Mouse (Mus musculus): Measurements from ENCODE around the gene Vmn1r235. TPM values are rescaled to one million over a fixed set of nuclear protein-coding genes. Genes with fewer than 3 reads are reported as not detected.
"Not testable (repeated sequence)": the region's sequence is repeated elsewhere in the genome, so short reads cannot be mapped to it uniquely, and the experiment has no call there.

Gene Vmn1r235
- not detected in 2 replicates for total RNA-seq (2017)

- no peak for ATAC-seq (ENCODE audit: extremely low read depth, insufficient number of reproducible peaks, low FRiP score, poor library complexity, severe bottlenecking)
These were observed at the start of gene Vmn1r235 for GRCm38 (mm10) chr17:21256111-21256510. Gene Vmn1r235 (plus strand): TSS chr17:21256411.

DNA sequence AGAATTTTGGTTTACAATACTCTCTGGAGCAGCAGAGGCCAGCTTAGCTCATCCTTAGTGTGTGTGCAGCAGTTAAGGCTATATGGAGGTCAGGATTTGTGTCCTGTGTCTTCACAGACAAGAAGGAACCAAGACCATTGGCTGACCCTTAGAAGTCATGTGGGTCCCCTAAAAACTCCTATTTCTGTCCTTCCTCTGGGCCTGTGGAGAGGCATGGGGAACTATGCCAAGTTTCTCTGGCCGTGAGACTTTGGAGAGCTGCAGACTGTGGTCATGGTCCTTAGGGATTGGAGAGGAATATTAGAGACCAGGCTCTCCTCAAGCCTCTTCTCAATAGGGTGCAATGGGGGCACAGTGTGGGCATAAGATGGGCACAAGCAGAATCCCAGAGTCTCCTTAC is 45.1 kb upstream of the Vmn1r235 start:
- ATAC-seq (ENCODE audit: extremely low read depth, insufficient number of reproducible peaks, low FRiP score, poor library complexity, severe bottlenecking): not testable (repeated sequence)

GRCm38 (mm10) chr17:21225787-21226186 is 30.4 kb upstream of the Vmn1r235 start, which contains the start of gene Vmn1r234:
Gene Vmn1r234 (plus strand): TSS chr17:21226087.
- ATAC-seq (ENCODE audit: extremely low read depth, insufficient number of reproducible peaks, low FRiP score, poor library complexity, severe bottlenecking): no peak

DNA sequence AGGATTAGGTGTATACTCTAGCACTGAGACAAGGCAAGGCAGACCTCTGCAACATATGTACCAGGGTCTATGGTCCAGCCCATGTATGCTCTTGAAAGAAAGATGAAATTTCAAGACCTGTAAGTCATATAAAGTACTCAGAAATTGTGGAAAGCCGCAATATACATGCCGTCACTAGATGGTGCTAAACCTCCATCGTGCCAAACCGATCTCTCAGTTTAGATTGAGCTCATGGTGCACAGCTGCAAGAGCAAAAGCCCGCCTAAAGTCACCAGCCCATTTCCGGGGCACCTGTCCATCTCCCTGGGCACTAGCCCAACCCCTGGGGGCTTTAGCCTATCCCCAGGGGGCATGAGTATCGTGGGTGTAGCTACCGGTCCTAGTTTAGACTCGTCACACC is 24.6 kb upstream of the Vmn1r235 start:
- ATAC-seq (ENCODE audit: extremely low read depth, insufficient number of reproducible peaks, low FRiP score, poor library complexity, severe bottlenecking): peak; percentile 63

GRCm38 (mm10) chr17:21272103-21272502 is 15.9 kb downstream of the Vmn1r235 start:
- peak; percentile 58; the same call in 1 of the 2 replicates for ATAC-seq (ENCODE audit: extremely low read depth, insufficient number of reproducible peaks, low FRiP score, poor library complexity, severe bottlenecking)

DNA sequence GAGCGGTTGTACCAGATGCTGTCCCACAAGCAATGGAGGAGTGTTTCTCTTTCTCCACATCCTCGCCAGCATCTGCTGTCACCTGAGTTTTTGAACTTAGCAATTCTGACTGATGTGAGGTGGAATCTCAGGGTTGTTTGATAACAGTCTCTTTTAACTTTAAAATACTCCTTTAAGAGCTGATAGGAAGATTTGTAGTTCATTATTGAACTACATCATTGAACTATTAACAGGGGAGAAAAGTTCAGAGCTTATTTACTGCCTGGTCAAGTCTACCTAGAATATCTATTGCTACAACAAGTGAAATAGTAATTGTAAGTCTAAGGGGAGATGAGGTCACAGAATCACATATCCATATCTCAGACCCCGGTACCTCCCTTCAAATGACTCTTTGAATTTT is 26.4 kb downstream of the Vmn1r235 start, which contains the start of gene Vmn1r236:
Gene Vmn1r236 (plus strand): TSS at position 301 of the 400 bp plus-strand sequence.
- no peak for ATAC-seq (ENCODE audit: extremely low read depth, insufficient number of reproducible peaks, low FRiP score, poor library complexity, severe bottlenecking)

GRCm38 (mm10) chr17:21284395-21284794 is 28.2 kb downstream of the Vmn1r235 start:
- ATAC-seq (ENCODE audit: extremely low read depth, insufficient number of reproducible peaks, low FRiP score, poor library complexity, severe bottlenecking): no peak

GRCm38 (mm10) chr17:21289695-21290094 is 33.5 kb downstream of the Vmn1r235 start:
- ATAC-seq (ENCODE audit: extremely low read depth, insufficient number of reproducible peaks, low FRiP score, poor library complexity, severe bottlenecking): no peak

- no peak for ATAC-seq (ENCODE audit: extremely low read depth, insufficient number of reproducible peaks, low FRiP score, poor library complexity, severe bottlenecking)
These were observed 55.4 kb downstream of the Vmn1r235 start, which contains the start of gene Vmn1r237 for GRCm38 (mm10) chr17:21311565-21311964. Gene Vmn1r237 (plus strand): TSS chr17:21311865.

Other genes with a start within 250 kb of the Vmn1r235 start
- 19.4 and 19.8 TPM in 2 replicates for gene Zfp160, start 247.5 kb upstream of the Vmn1r235 start, total RNA-seq (2017)
- gene Vmn1r234, start 30.3 kb upstream of the Vmn1r235 start, total RNA-seq (2017): not detected in 2 replicates
- 0.12 and 0.37 TPM in 2 replicates for gene Vmn1r236, start 26.5 kb downstream of the Vmn1r235 start, total RNA-seq (2017)
- not detected in 2 replicates for gene Vmn1r237, start 55.5 kb downstream of the Vmn1r235 start, total RNA-seq (2017)
- 13.8 and 16.5 TPM in 2 replicates for gene Zfp677, start 127.3 kb downstream of the Vmn1r235 start, total RNA-seq (2017)
- gene Zfp54, start 166.8 kb downstream of the Vmn1r235 start, total RNA-seq (2017): 3.8 and 5.6 TPM in 2 replicates
- gene Zfp51, start 194.0 kb downstream of the Vmn1r235 start, total RNA-seq (2017): 19.9 and 22.0 TPM in 2 replicates
- 38.8 and 40.4 TPM in 2 replicates for gene Zfp53, start 232.6 kb downstream of the Vmn1r235 start, total RNA-seq (2017)